Mouse (Mus musculus) midbrain, embryonic 13.5 days (tissue): ENCODE measurements around the gene Senp3. TPM values are rescaled to one million over a fixed set of nuclear protein-coding genes. Genes with fewer than 3 reads are reported as not detected.
"Not testable (repeated sequence)": the region's sequence is repeated elsewhere in the genome, so short reads cannot be mapped to it uniquely, and the experiment has no call there.

Experiments
- ATAC-seq: fragments of 200-750 bp; cut with Nextera tagmentation; 2 replicates; pipeline ENCODE4 v1.8.0; 2017; ENCODE audit warnings: mild to moderate bottlenecking, moderate TSS enrichment, moderate library complexity
- H3K27ac ChIP-seq: fragments of 300-500 bp; sonication (generic); 2 replicates; pipeline ENCODE4 v1.5.1; 2015; ENCODE audit warnings: inconsistent platforms, mild to moderate bottlenecking, moderate library complexity
- H3K27me3 ChIP-seq: fragments of 300-500 bp; sonication (generic); 2 replicates; pipeline ENCODE4 v1.6.1; 2015; ENCODE audit warnings: mild to moderate bottlenecking, inconsistent platforms
- H3K36me3 ChIP-seq: fragments of 300-500 bp; sonication (generic); 2 replicates; pipeline ENCODE4 v1.6.1; 2015; ENCODE audit warnings: mild to moderate bottlenecking, inconsistent platforms
- H3K4me1 ChIP-seq: fragments of 300-500 bp; sonication (generic); replicated peaks from 2 replicates; pipeline ENCODE4 v1.6.1; 2015; ENCODE audit warnings: inconsistent platforms
- H3K4me2 ChIP-seq: fragments of 300-500 bp; sonication (generic); replicated peaks from 2 replicates; pipeline ENCODE4 v1.6.1; 2015; ENCODE audit warnings: moderate library complexity, mild to moderate bottlenecking, inconsistent platforms
- H3K4me3 ChIP-seq: fragments of 300-500 bp; sonication (generic); replicated peaks from 2 replicates; pipeline ENCODE4 v1.5.1; 2015; ENCODE audit warnings: mild to moderate bottlenecking, inconsistent platforms
- H3K9ac ChIP-seq: fragments of 300-500 bp; sonication (generic); replicated peaks from 2 replicates; pipeline ENCODE4 v1.6.1; 2015; ENCODE audit warnings: mild to moderate bottlenecking, inconsistent platforms
- H3K9me3 ChIP-seq: fragments of 300-500 bp; sonication (generic); 2 replicates; pipeline ENCODE4 v1.6.1; 2016; ENCODE audit warnings: mild to moderate bottlenecking, inconsistent platforms
- WGBS: fragments of 180-500 bp; shearing (Covaris S2); methylation state at CpG from one replicate; pipeline ENCODE4 v1.1.7; 2015; 5-methylcytosine and 5-hydroxymethylcytosine counted together
- polyA plus RNA-seq: library from polyadenylated mRNA; unstranded; fragments of >200 nt; fragmentation: Nextera tagmentation; extraction: Ambion mirVana; gene quantifications from 2 replicates; pipeline ENCODE4 v1.2.1, GENCODE M21; 2015

Gene Senp3
- polyA plus RNA-seq, 1 experiment from 2014 or later: 101 TPM

DNA sequence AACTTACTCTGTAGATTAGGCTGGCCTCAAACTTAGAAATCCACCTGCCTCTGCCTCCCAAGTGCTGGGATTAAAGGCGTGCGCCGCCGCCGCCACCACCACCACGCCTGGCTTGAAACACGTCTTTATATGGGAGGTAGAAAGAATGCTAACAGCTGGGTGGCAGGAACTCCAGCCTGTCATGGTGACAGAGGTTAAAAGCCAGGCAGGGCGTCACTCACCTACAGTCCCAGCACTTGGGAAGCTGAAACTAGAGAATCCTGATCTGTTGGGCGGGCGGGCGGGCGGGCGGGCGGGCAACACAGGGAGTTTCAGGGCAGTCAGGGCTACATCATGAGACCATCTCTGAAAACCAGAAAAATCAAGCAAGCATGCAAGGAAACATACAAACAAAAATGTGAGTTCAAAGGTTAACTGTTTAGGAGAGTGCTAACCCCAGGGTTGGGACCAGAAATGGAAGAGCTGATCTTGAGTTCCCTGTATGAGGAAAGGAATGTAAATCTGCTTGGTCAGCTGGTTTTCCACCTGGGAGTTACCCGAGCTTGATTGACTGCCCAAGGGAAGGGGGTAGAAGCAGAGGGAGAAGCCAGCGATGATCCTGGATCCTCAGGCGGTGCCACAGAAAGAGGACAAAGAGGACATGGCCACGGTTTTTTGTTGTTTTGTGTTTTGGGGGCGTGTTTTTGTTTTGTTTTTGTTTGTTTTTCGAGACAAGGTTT is 31.2 kb upstream of the Senp3 start:
- no peaks in the 10 kb centered on the region for H3K36me3 ChIP-seq
- 83% methylated on average over 20 of the region's 20 CpGs for WGBS
- H3K9me3 ChIP-seq: no peaks in the 10 kb centered on the region
- no peak overlapping the region for H3K4me2 ChIP-seq
- no peak for ATAC-seq
- no peak overlapping the region for H3K27ac ChIP-seq
- no peaks in the 10 kb centered on the region; the same call in 1 of the 2 replicates for H3K4me1 ChIP-seq
- no peak overlapping the region for H3K4me3 ChIP-seq
- no peak overlapping the region for H3K9ac ChIP-seq
- no peaks in the 10 kb centered on the region for H3K27me3 ChIP-seq

DNA sequence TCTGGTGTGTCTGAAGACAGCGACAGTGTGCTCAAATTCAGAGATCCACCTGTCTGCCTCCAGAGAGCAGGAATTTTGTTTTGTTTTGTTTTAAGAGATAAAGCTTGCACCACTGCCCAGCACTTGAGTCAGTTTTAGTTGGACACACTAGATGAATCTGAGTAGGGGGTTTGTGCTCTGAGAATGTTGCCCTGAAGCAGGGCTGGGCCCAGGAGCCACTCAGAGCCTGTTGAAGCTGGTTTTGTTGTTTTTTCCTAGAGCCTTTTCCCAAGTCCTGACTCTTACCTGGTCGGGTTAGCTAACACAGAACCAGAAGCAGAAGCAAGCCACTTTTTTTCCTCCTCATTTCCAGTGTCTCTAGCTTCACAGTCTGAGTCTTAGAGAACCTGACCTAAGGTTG is 29.2 kb upstream of the Senp3 start:
- Histone ChIP-seq H3K9me3 (no peaks in the 10 kb centered on the region), H3K4me2 (no peak overlapping the region), H3K27ac (no peak overlapping the region), H3K27me3 (no peaks in the 10 kb centered on the region), H3K36me3 (no peaks in the 10 kb centered on the region), H3K4me1 (no peaks in the 10 kb centered on the region; the same call in 1 of the 2 replicates), H3K9ac (no peak overlapping the region), H3K4me3 (no peak overlapping the region)
- no peak for ATAC-seq
- WGBS: 80% methylated on average over 2 of the region's 2 CpGs

DNA sequence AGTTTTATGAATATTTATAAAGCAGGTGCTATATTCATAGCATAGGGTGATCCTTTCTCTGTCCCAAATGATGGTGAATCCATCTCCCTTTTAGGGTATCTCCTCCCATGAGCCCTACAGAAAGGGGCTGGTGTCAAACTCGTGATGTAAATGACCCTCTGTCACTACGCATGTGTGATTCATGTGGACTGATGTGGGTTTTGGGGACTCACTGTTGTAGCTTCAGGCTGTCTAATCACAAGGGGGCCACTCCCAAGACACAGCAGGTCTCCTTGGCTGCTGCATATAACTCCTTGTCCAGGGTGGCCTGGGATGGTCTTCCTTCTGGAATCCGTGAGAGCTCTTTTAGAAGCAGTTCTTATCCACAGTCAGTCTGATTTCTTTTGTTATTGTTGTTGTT is 28.6 kb upstream of the Senp3 start:
- whole genome bisulfite sequencing: 70% methylated on average over 3 of the region's 3 CpGs
- Histone ChIP-seq H3K27ac (no peak overlapping the region), H3K4me3 (no peak overlapping the region), H3K9ac (no peak overlapping the region), H3K36me3 (no peaks in the 10 kb centered on the region), H3K4me1 (no peaks in the 10 kb centered on the region), H3K4me2 (no peak overlapping the region), H3K27me3 (no peaks in the 10 kb centered on the region), H3K9me3 (no peaks in the 10 kb centered on the region)
- no peak for ATAC-seq

DNA sequence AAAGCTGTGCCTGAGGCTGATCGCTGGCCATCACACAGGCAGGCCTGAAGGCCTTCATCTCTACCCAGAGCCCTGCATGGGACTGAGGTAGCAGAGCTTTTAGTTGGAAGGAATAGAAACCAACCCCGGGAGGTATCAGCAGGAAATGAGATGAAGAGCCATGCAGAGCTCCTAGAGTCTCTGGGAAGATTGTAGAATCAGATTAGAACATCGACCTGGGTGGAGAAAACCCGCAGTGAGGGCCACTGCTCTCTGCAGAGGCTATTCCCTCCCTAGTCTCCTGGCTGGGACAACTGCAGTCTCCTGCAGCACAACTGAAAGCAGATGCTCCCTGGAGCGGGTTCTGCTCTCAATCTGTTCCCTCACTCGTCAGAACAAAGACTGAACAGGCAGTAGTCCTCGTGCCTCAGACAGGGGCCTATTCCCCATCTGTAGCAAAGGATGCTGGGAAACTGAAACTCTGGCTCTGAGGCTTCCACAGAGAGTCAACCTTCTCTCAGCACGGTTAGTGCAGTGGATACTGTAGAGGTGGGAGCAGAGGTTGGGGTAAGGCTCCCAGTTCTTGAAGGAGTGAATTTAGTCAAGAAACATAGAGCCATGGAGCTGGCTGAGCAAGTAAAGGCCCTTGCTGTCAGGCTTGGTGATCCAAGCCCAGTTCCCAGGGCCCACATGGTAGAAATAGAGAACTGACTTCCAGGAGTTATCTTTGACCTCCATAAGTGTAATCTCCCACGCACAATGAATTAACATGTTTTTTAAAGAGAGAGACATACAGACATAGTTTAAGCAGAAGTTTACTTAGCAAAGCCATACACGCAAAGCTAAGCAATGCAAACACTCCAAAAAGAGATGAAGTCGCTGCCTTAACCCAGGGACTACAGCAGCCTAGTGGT is 27.9 kb upstream of the Senp3 start:
- H3K4me1 ChIP-seq: no peaks in the 10 kb centered on the region
- H3K4me2 ChIP-seq: no peak overlapping the region
- no peak for ATAC-seq
- no peak overlapping the region for H3K27ac ChIP-seq
- H3K9ac ChIP-seq: no peak overlapping the region
- no peak overlapping the region for H3K4me3 ChIP-seq
- H3K36me3 ChIP-seq: no peaks in the 10 kb centered on the region
- 55% methylated on average over 11 of the region's 11 CpGs for WGBS
- H3K27me3 ChIP-seq: no peaks in the 10 kb centered on the region
- no peaks in the 10 kb centered on the region for H3K9me3 ChIP-seq

DNA sequence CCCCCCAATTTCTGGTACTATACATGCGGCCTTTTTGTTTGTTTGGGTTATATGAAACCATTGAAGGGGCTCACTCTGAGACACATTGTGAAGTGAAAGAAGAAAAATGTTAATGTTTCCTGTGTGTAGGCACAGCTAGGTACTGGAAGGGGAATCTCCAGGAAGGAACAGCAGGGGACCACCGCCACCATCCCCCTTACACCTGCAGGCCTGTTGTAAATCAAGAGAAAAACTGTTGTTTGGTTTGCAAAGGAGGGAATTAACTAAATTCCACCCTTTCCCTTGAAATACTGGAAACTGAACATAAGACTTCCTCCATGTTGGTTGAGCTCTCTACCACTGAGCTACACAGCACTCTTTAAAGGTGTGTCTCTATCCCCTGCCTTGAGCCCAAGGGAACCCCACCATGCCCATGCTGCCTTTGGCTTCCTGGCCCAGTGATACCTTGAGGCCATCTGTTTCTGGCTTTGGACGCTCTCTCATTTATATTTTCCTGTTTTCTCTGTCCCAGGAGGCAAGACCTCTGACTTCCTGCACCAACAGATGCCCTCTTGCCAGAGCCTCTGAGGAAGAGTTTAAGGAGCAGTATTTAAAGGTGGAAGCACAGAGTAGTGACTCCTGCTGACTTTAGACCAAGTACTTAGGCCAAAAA is 26.9 kb upstream of the Senp3 start:
- H3K27ac ChIP-seq: no peak overlapping the region
- H3K36me3 ChIP-seq: no peaks in the 10 kb centered on the region
- H3K9me3 ChIP-seq: no peaks in the 10 kb centered on the region
- H3K27me3 ChIP-seq: no peaks in the 10 kb centered on the region
- no peak overlapping the region for H3K4me3 ChIP-seq
- H3K4me1 ChIP-seq: no peaks in the 10 kb centered on the region
- WGBS: 92% methylated on average over 3 of the region's 3 CpGs
- ATAC-seq: no peak
- no peak overlapping the region for H3K9ac ChIP-seq
- H3K4me2 ChIP-seq: no peak overlapping the region

DNA sequence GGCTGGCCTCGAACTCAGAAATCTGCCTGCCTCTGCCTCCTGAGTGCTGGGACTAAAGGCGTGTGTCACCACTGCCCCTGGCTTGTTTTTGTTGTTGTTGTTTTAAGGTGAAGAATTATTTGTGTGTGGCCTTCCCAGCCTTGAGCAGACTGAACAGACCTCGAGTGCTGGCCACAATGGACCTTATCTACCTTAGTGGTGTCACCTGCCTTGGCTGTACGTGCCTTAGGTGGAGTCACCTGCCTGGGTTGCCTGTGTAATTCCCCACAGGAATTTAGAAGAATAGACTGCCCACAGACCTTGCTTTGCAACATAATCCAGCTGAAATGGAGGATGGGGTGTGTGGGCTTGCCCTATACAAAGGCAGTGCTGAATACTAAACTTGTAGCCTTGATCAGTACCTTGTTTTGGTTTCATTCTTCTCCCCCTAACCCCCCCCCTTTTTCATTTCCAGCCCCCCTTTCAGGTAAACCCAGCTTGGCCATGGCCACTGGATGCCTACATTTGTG is 26.0 kb upstream of the Senp3 start:
- no peaks in the 10 kb centered on the region for H3K4me1 ChIP-seq
- H3K4me2 ChIP-seq: no peak overlapping the region
- H3K9me3 ChIP-seq: no peaks in the 10 kb centered on the region
- ATAC-seq: no peak
- H3K4me3 ChIP-seq: no peak overlapping the region
- no peaks in the 10 kb centered on the region for H3K27me3 ChIP-seq
- H3K36me3 ChIP-seq: no peaks in the 10 kb centered on the region
- H3K27ac ChIP-seq: no peak overlapping the region
- H3K9ac ChIP-seq: no peak overlapping the region
- 82% methylated on average over 4 of the region's 4 CpGs for WGBS

DNA sequence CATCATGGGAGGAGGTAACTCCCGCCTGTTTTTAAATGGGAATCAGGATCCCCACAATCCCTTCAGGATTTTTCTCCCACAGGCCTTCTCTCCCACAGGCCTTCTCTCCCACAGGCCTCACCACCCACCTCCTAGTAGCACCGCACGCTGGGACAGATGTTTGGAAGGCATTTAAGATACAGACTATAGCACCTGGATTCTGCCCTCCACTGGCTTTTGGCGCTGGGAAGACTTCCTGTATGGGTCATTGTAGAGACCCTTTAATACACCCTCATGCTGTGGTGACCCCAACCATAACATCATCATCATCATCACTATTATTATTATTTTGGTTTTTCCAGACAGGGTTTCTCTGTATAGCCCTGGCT is 25.6 kb upstream of the Senp3 start:
- H3K4me1 ChIP-seq: no peaks in the 10 kb centered on the region
- no peak overlapping the region for H3K4me2 ChIP-seq
- H3K4me3 ChIP-seq: no peak overlapping the region
- no peak for ATAC-seq
- no peak overlapping the region for H3K27ac ChIP-seq
- H3K9me3 ChIP-seq: no peaks in the 10 kb centered on the region
- 92% methylated on average over 4 of the region's 4 CpGs for WGBS
- no peaks in the 10 kb centered on the region for H3K36me3 ChIP-seq
- H3K27me3 ChIP-seq: no peaks in the 10 kb centered on the region
- no peak overlapping the region for H3K9ac ChIP-seq

DNA sequence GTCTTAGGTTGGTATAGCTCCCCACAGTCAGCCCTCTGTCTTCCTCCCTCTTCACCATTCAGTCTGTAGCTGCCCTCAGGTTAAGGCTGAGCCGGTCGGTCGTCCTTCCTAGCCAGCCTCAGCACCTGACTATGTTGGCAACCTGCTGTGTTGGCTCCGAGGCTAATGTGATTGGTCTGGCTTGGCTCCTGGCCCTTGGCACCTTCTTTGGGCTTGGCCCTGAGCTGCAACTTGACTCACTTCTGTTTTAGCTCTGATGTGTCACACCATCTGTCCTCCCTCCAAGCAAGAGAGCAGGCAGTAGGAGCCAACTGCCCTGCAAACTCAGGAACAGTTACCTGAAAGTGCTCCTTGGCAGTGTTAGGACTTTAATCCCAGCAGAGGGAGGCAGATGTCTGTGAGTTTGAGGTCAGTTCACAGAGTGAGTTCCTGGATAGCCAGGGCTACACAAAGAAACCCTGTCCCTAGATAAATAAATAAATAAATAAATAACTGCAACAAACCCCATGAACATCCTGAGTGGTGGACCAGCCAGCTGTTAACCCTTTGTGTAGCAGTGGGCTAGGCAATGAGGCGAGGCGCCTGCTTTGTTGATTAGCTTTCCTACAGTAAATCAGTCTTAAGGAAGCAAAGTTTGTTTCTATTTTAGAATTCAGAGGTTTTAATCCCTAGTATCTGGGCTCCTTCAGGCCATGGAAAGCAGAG is 25.0 kb upstream of the Senp3 start:
- ATAC-seq: no peak
- Histone ChIP-seq H3K27ac (no peak overlapping the region), H3K27me3 (no peaks in the 10 kb centered on the region), H3K4me2 (no peak overlapping the region), H3K4me3 (no peak overlapping the region), H3K36me3 (no peaks in the 10 kb centered on the region), H3K9me3 (no peaks in the 10 kb centered on the region), H3K4me1 (no peaks in the 10 kb centered on the region), H3K9ac (no peak overlapping the region)
- 51% methylated on average over 6 of the region's 6 CpGs for WGBS

DNA sequence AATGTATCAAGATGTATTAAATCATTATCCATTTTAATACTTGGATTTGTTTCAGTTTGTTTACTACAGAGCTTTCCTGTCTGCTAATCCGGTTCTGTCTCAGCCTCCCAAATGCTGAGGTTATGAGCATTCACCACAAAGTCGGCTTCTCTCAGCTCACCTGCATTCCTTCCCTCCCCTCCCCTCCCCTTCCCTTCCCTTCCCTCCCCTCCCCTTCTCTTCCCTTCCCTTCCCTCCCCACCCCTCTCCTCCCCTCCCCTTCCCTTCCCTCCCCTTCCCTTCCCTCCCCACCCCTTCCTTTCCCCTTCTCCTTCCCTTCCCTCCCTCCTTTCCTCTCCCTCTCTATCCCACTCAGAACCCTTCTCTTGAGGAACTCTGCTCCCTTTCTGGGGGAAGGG is 22.7 kb upstream of the Senp3 start:
- no peaks in the 10 kb centered on the region for H3K27me3 ChIP-seq
- WGBS: 62% methylated on average over 2 of the region's 2 CpGs
- no peak for ATAC-seq
- H3K4me2 ChIP-seq: no peak overlapping the region
- H3K9ac ChIP-seq: no peak overlapping the region
- no peaks in the 10 kb centered on the region for H3K36me3 ChIP-seq
- no peaks in the 10 kb centered on the region for H3K9me3 ChIP-seq
- H3K4me3 ChIP-seq: no peak overlapping the region
- no peaks in the 10 kb centered on the region for H3K4me1 ChIP-seq
- no peak overlapping the region for H3K27ac ChIP-seq

DNA sequence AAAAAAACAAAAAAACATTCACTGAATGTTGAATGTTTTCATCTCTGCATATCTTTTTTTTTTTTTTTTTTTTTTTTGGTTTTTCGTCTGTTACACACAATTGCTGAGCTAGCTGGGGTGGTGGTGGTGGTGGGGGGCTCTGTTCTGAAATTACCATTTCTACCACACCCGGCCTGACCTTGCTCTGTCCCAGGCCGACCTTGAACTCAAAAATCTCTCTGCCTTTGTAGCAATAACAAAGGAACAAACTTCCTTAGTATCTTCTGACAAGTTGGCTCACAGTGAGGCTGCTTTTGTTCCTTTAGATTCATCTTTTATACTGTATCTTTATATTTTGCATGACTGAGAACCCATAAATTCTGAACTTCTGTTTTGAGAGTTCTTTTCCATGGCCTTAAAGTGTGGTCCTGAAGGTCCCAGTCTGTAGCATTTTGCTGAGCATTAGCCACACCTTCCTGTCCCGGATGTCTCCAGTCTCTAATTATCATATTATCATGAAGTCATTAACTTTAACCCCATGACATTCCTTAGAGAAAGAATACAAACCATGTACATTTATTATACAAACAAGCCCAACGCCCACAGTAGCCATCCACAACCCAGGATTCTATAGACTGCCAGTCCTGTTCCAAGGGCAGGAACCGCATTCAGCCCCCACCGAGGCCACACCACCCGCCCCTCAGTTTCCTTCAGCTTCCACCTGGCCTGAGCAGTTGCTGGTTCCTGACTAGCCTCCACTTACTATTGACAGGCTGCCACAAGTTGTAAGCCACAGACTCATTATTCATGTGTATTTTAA is 22.1 kb upstream of the Senp3 start:
- 74% methylated on average over 8 of the region's 8 CpGs for WGBS
- Histone ChIP-seq H3K9me3 (no peaks in the 10 kb centered on the region), H3K36me3 (no peaks in the 10 kb centered on the region), H3K4me1 (no peaks in the 10 kb centered on the region), H3K4me2 (no peak overlapping the region), H3K9ac (no peak overlapping the region), H3K4me3 (no peak overlapping the region), H3K27me3 (no peaks in the 10 kb centered on the region), H3K27ac (no peak overlapping the region)
- ATAC-seq: no peak

DNA sequence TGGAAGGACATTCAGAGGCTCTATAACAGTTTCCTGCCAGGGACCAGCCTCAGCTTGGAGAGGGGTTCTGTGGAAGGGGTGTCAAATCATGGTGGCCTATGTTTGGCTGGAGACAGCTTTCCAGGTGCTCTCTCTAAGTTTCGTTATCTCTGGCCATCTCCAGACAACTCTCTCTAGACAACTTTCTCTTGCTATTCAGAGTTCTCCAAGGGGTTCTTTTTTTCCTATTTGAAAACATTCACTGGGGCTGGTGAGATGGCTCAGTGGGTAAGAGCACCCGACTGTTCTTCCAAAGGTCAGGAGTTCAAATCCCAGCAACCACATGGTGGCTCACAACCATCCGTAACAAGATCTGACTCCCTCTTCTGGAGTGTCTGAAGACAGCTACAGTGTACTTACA is 21.5 kb upstream of the Senp3 start:
- not testable (repeated sequence) for H3K27ac ChIP-seq, H3K36me3 ChIP-seq, H3K27me3 ChIP-seq, H3K9ac ChIP-seq, H3K9me3 ChIP-seq, ATAC-seq, H3K4me3 ChIP-seq, H3K4me2 ChIP-seq, H3K4me1 ChIP-seq
- WGBS: 78% methylated on average over 3 of the region's 3 CpGs
